Mouse (Mus musculus) cerebellum, postnatal 4 days (tissue): ENCODE measurements around the gene Nrk.

Source experiments
- DNase-seq, 2 experiments: peaks; one replicate each; pipeline ENCODE4 v3.0.0; 2022; ENCODE audit warnings: low spot score in 2 of 2, mixed read lengths in 1 of 2

Gene Nrk

DNA sequence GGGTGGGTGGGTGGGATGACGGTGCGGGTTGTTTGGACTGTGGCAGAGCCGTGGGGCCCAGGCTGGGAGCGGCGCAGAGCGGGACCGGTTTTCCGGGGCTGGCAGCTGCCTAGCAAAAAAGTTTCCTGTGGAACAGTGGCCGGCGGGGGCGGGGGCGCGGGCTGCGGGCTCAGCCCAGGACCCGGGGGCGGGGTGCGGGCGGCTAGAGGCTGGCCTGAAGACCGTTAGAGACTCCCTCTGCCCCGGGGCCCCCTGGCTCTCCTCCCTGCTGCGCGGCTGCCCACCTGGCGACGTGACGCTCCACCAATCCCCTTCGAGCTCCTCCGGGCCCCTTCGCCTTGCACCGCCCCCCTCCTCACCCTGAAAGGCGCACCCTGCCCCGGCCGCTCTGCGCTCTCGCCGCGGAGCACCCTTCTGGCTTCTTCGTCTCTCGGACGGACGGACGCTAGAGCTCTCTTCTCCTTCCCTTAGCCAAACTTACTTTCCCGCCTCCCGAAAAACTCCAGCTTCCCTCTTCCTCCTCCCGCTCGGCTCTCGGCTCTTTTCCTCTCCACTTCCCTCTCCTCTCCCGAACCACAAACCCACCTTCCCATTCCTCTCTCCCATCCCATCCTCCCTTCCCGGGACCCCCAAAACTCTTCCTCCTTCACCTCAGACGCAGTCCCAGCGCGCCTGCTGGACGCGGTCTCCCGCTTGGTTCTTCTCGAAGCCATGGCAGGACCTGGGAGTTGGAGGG, at the start of gene Nrk:
TSS of gene Nrk (plus strand) at position 390 of the 736 bp plus-strand sequence.
- peak in 1 of 2 experiments; percentile 1 for DNase-seq

- DNase-seq: no peak
These were observed 864 bp upstream of the Nrk start for GRCm38 (mm10) chrX:138913366-138913765.

GRCm38 (mm10) chrX:138914777-138915114, 516 bp downstream of the Nrk start:
- no peak for DNase-seq

DNA sequence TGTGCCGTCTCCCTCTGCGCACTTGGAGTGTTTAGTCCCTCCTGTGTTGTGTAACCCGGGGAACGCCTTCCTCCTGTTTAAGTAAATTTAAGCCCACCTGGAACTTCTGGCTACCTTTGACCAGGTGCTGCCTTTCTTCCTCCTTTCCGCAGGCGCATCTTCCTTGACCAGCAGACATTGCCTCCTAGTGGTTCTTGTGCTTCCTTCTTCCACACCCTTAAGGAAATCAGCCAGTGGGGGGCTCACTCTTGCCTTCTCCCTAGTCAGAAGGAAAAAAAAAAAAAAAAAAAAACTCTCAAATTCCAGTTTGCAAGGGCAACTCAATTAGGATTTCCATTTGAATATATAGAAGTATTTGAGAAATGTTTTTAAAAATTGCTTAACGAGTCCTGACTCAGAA, 4.8 kb downstream of the Nrk start:
- DNase-seq: no peak

- no peak for DNase-seq
These were observed 29.7 kb downstream of the Nrk start for GRCm38 (mm10) chrX:138943905-138944304.

GRCm38 (mm10) chrX:138960713-138961112, 46.5 kb downstream of the Nrk start:
- peak in 1 of 2 experiments; percentile 13 for DNase-seq

DNA sequence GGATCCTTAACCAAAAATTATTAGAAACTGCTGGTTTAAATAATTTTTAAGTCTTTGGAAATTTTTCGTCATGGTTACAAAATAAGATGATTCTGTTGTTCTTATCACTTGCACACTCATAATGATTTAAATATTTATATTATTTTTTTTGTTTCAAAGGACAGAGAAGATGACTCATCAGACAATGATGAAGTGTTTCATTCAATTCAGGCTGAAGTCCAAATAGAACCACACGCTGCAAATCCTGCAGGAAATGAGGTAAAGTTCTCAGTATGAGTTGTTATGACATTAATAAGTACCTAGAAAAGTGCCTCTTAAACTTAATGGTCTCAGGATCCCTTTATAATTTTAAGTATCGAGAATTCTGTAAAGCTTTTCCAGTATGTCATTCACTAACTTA, 64.3 kb downstream of the Nrk start:
- DNase-seq: no peak

GRCm38 (mm10) chrX:138979249-138979648, 65.0 kb downstream of the Nrk start:
- DNase-seq: no peak

GRCm38 (mm10) chrX:139014524-139014923, 100.3 kb downstream of the Nrk start:
- DNase-seq: no peak

DNA sequence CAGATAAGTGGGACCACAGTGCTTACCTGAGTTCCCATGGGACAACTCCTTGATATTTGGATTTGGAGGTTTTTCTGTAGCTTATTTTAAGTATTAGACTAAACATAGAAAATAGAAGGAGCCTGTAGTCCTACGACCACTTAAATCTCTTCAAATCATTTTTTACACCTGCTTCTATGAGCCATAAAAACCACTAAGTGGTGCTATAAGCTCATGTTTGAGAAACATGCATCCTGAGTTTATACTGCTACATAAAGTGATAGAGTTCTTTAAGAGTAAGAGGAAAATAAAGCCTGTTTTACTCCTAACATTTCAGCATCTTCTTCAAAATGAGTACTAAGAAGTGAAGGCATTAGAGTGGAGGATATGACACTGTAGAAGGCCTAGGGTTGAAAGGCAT, 102.3 kb downstream of the Nrk start:
- DNase-seq: no peak

DNA sequence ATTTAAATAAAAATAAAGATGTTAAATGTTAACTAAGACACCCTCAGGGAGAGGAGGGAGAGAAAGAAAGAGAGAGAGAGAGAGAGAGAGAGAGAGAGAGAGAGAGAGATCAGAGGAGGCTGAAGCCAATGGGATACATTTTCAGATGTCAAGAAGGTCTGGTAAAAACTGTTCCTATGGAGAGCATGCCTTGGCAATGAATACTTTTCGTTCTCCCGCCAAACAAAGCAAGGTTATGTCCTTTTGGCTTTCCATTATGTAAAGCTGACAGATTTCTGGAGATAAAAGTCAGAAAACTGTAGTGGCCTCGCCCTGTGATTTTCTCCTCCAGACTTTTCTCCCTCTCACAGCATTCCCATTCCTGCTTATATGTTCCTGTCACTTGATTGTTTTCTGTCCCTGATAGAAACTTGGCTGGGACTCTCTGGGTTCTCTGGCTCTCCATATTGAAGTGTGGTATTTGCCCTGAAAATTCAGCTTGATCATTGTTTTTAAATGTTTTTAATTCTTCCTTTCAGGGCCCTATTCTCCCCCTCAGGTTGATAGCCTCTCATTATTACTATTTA, 112.4 kb downstream of the Nrk start:
- no peak for DNase-seq

DNA sequence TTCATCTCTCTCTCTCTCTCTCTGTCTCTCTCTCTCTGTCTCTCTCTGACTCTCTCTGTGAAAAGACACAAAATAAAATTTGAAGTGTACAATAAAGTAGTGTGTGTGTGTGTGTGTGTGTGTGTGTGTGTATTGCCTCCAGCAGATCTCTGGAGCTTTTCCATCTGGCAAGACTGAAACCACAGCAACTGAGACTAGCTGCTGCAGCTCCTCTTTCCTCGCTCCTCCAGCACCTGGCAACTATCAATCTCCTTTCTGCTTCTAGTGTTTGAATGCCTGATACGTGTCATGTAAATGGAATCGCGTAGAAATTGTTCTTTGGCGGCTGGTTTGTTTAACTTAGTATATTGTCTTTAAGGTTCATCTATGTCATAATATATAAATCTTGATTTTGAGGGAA, 113.1 kb downstream of the Nrk start:
- DNase-seq: no peak

DNA sequence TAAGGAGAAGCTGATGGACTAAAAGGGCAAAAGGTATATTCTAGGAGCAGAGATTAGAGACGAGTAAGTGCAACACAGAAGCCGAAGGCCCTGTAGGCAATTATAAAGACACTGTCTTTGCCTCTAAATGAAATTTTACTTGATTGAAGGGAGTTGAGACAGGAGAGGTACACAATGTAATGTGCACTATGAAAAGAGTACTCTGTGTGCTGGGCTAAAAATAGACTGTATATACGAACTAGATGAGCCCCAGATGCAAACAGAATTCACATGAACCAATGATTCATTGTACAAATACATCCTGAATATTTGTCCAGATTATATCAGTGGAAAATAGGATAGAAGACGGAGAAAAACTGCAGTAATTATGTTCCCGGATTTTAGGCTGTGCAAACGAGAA, 113.7 kb downstream of the Nrk start:
- DNase-seq: no peak

- DNase-seq: peak in 1 of 2 experiments; percentile 2
These were observed 123.4 kb downstream of the Nrk start for GRCm38 (mm10) chrX:139037666-139038065.

- no peak for DNase-seq
These were observed 125.1 kb downstream of the Nrk start for GRCm38 (mm10) chrX:139039314-139039713.

- no peak for DNase-seq
These were observed 126.9 kb downstream of the Nrk start for GRCm38 (mm10) chrX:139041148-139041547.

DNA sequence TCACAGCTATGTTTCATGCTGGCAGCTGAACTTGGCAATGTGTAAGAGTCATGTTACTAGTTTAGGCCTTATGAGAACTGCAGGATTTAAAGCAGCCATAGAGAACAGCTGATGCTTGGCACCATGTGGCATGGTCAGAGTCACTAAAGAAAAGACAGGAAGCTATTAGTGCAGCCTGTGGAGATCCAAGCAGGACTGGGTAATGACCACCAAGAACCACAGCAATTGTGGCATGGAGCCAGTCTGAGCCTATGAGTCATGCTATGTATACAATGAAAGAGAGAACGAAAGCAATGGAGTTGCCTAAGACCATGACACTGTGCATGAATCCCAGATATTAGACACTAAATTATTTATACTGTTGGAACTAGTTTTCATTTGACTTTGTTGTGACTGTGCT, 137.7 kb downstream of the Nrk start:
- DNase-seq: no peak

DNA sequence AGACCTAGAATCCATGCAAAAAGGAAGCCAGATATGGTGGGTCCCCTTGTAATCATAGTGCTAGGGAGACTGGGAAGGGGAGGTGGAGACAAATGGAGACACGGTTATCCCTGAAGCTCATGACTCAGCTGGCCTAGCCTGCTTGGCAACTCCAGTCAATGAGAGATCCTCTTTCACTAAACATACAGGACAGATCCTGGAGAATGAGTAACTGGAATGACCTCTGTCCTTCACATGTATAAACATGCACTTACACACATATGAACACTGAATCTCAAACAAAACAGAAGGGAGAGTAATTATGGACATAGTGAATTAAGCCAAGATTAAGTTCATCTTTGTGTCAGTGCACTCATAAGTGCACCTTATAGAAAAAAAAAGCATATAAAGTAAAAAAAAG, 138.9 kb downstream of the Nrk start:
- no peak for DNase-seq
